In genomic region chr17:28967021-28967610, GRCm38 (mm10) we compare ENCODE assay signal across 16 mouse cellular contexts. TPM values are rescaled to one million over a fixed set of nuclear protein-coding genes. Genes with fewer than 3 reads are reported as not detected.
A peak's percentile ranks its signal among the peaks of the same experiment; 100 is the strongest.
DNase-seq lines count a peak whose midpoint lies in the region; ATAC-seq lines count a peak whose summit lies in the region.
"Had no signal": no experiment of that assay in that cellular context is flagged by ENCODE, and none has a peak within 500 bp of the region (broad histone marks: within the 10 kb centered on the region; RNA-seq: fewer than 3 reads in every experiment).

No protein-coding gene starts in this region.

- no peak overlapping the region for H3K9ac ChIP-seq in midbrain, embryonic 11.5 days (ENCODE audit: low read length)
- H3K9ac ChIP-seq in midbrain, embryonic 14.5 days (replicated peaks; ENCODE audit: low read length): no peak overlapping the region
- H3K9ac ChIP-seq: heart, embryonic 15.5 days; limb, embryonic 13.5 days; neural tube, embryonic 15.5 days had no signal

- H3K4me3 ChIP-seq in midbrain, embryonic 11.5 days (ENCODE audit: low read depth, low read length): no peak overlapping the region
- H3K4me3 ChIP-seq in midbrain, embryonic 14.5 days (replicated peaks; ENCODE audit: low read depth, low read length): no peak overlapping the region
- H3K4me3 ChIP-seq: heart, embryonic 15.5 days; limb, embryonic 13.5 days; midbrain, embryonic 10.5 days; neural tube, embryonic 15.5 days had no signal

- peak; percentile 75 for DNase-seq in midbrain, embryonic 11.5 days (ENCODE audit: low spot score, missing footprints)
- no peak for DNase-seq in midbrain, embryonic 14.5 days
- peak; percentile 49 for DNase-seq in naive thymus-derived CD4-positive, alpha-beta T cell, adult 2 months (ENCODE audit: low read depth)
- peak; percentile 45 for DNase-seq in thymus, postnatal 4 days
- no peak for DNase-seq in kidney, adult 11 months
- no peak for DNase-seq in urinary bladder, postnatal 10 days (ENCODE audit: low spot score)
- DNase-seq: gastrocnemius, postnatal 10 days; kidney, adult 18-20 months had no signal

- H3K27me3 ChIP-seq in midbrain, embryonic 11.5 days (ENCODE audit: control insufficient read depth, insufficient read depth, low read length): no peaks in the 10 kb centered on the region
- no peaks in the 10 kb centered on the region for H3K27me3 ChIP-seq in midbrain, embryonic 14.5 days (ENCODE audit: control insufficient read depth, insufficient read depth, low read length)
- H3K27me3 ChIP-seq: heart, embryonic 15.5 days; limb, embryonic 13.5 days; neural tube, embryonic 15.5 days had no signal

- no peak for ATAC-seq in midbrain, embryonic 11.5 days (ENCODE audit: low FRiP score)
- no peak for ATAC-seq in midbrain, embryonic 14.5 days (ENCODE audit: low FRiP score, low TSS enrichment)
- peak; percentile 82 for ATAC-seq in granulocyte monocyte progenitor cell, adult 5-6 weeks (replicated peaks; ENCODE audit: poor library complexity, severe bottlenecking)
- ATAC-seq in erythroid progenitor cell, adult 5-6 weeks (replicated peaks; ENCODE audit: low FRiP score, poor library complexity, severe bottlenecking): no peak

- WGBS in midbrain, embryonic 11.5 days: 85% methylated on average over 11 of the region's 11 CpGs
- WGBS in midbrain, embryonic 14.5 days: 85% methylated on average over 11 of the region's 11 CpGs

- H3K9me3 ChIP-seq in midbrain, embryonic 11.5 days (ENCODE audit: control insufficient read depth, low read length): no peaks in the 10 kb centered on the region
- H3K9me3 ChIP-seq in midbrain, embryonic 14.5 days (ENCODE audit: control insufficient read depth, low read length): no peaks in the 10 kb centered on the region
- H3K9me3 ChIP-seq: heart, embryonic 15.5 days; limb, embryonic 13.5 days; midbrain, embryonic 10.5 days; neural tube, embryonic 15.5 days had no signal

- peaks cover 41% of the 10 kb centered on the region for H3K36me3 ChIP-seq in midbrain, embryonic 11.5 days (ENCODE audit: control insufficient read depth, insufficient read depth, low read length)
- peaks cover 93% of the 10 kb centered on the region for H3K36me3 ChIP-seq in midbrain, embryonic 14.5 days (ENCODE audit: control insufficient read depth, insufficient read depth, low read length)

- H3K27ac ChIP-seq in midbrain, embryonic 11.5 days (ENCODE audit: low read depth, low read length): no peak overlapping the region
- no peak overlapping the region for H3K27ac ChIP-seq in midbrain, embryonic 14.5 days (replicated peaks; ENCODE audit: low read depth, low read length)
- H3K27ac ChIP-seq: heart, embryonic 15.5 days; limb, embryonic 13.5 days; midbrain, embryonic 10.5 days; neural tube, embryonic 15.5 days had no signal

- H3K4me2 ChIP-seq in midbrain, embryonic 11.5 days: no peak overlapping the region
- no peak overlapping the region for H3K4me2 ChIP-seq in midbrain, embryonic 14.5 days (ENCODE audit: low read length)
- H3K4me2 ChIP-seq: heart, embryonic 15.5 days; limb, embryonic 13.5 days; neural tube, embryonic 15.5 days had no signal

- no peaks in the 10 kb centered on the region for H3K4me1 ChIP-seq in midbrain, embryonic 11.5 days (ENCODE audit: control insufficient read depth, insufficient read depth, low read length)
- no peaks in the 10 kb centered on the region for H3K4me1 ChIP-seq in midbrain, embryonic 14.5 days (ENCODE audit: control insufficient read depth, insufficient read depth, low read length)
- H3K4me1 ChIP-seq: heart, embryonic 15.5 days; limb, embryonic 13.5 days; neural tube, embryonic 15.5 days had no signal

RNA-seq across cellular contexts. Expression of gene Kctd20, which starts 15.4 kb away (rescaled TPM):
- polyA plus RNA-seq in midbrain, embryonic 11.5 days (2014; fragmentation: Nextera tagmentation; extraction: Ambion mirVana): 92.4 and 97.4 TPM in 2 replicates
- 61.1 and 93.6 TPM in 2 replicates for polyA plus RNA-seq in midbrain, embryonic 14.5 days (2014; fragmentation: Nextera tagmentation; extraction: Ambion mirVana)
- total RNA-seq in granulocyte monocyte progenitor cell, adult 5-6 weeks (2014; fragmentation: Nextera tagmentation): 99.8 and 132 TPM in 2 replicates
- 146 and 162 TPM in 2 replicates for total RNA-seq in granulocyte monocyte progenitor cell, adult 5-6 weeks (2017)
- 63.1 and 88.4 TPM in 2 replicates for total RNA-seq in erythroid progenitor cell, adult 5-6 weeks (2015; ENCODE audit: low replicate concordance)
- 82.3 and 128 TPM in 2 replicates for total RNA-seq in erythroid progenitor cell, adult 5-6 weeks (2017; ENCODE audit: low replicate concordance)

RNA-seq across cellular contexts. Expression of gene Pxt1, which starts 23.5 kb away (rescaled TPM):
- not detected in 2 replicates for polyA plus RNA-seq in midbrain, embryonic 11.5 days (2014; fragmentation: Nextera tagmentation; extraction: Ambion mirVana)
- not detected in 2 replicates for polyA plus RNA-seq in midbrain, embryonic 14.5 days (2014; fragmentation: Nextera tagmentation; extraction: Ambion mirVana)
- total RNA-seq in granulocyte monocyte progenitor cell, adult 5-6 weeks (2014; fragmentation: Nextera tagmentation): not detected in 2 replicates
- not detected in 2 replicates for total RNA-seq in granulocyte monocyte progenitor cell, adult 5-6 weeks (2017)
- total RNA-seq in erythroid progenitor cell, adult 5-6 weeks (2015; ENCODE audit: low replicate concordance): 3.2 TPM in 1 of 2 replicates, not detected in the other
- not detected in 2 replicates for total RNA-seq in erythroid progenitor cell, adult 5-6 weeks (2017; ENCODE audit: low replicate concordance)
- total RNA-seq: gastrocnemius, postnatal 10 days; layer of hippocampus, postnatal 10 days; MEL had no signal
- polyA plus RNA-seq: heart, embryonic 15.5 days; limb, embryonic 13.5 days; midbrain, embryonic 10.5 days; neural tube, embryonic 15.5 days had no signal

RNA-seq across cellular contexts. Expression of gene Stk38, which starts 40.7 kb away (rescaled TPM):
- polyA plus RNA-seq in midbrain, embryonic 11.5 days (2014; fragmentation: Nextera tagmentation; extraction: Ambion mirVana): 130 and 139 TPM in 2 replicates
- 74.8 and 102 TPM in 2 replicates for polyA plus RNA-seq in midbrain, embryonic 14.5 days (2014; fragmentation: Nextera tagmentation; extraction: Ambion mirVana)
- total RNA-seq in granulocyte monocyte progenitor cell, adult 5-6 weeks (2014; fragmentation: Nextera tagmentation): 99.0 and 116 TPM in 2 replicates
- 51.6 and 58.2 TPM in 2 replicates for total RNA-seq in granulocyte monocyte progenitor cell, adult 5-6 weeks (2017)
- 112 and 129 TPM in 2 replicates for total RNA-seq in erythroid progenitor cell, adult 5-6 weeks (2015; ENCODE audit: low replicate concordance)
- 111 and 134 TPM in 2 replicates for total RNA-seq in erythroid progenitor cell, adult 5-6 weeks (2017; ENCODE audit: low replicate concordance)

RNA-seq across cellular contexts. Expression of gene 4930539E08Rik, which starts 52.0 kb away (rescaled TPM):
- polyA plus RNA-seq in midbrain, embryonic 11.5 days (2014; fragmentation: Nextera tagmentation; extraction: Ambion mirVana): 0.10 TPM in 1 of 2 replicates, not detected in the other
- polyA plus RNA-seq in midbrain, embryonic 14.5 days (2014; fragmentation: Nextera tagmentation; extraction: Ambion mirVana): 1.0 and 1.2 TPM in 2 replicates
- total RNA-seq in granulocyte monocyte progenitor cell, adult 5-6 weeks (2014; fragmentation: Nextera tagmentation): 1.8 and 2.6 TPM in 2 replicates
- 1.2 and 1.5 TPM in 2 replicates for total RNA-seq in granulocyte monocyte progenitor cell, adult 5-6 weeks (2017)
- total RNA-seq in erythroid progenitor cell, adult 5-6 weeks (2015; ENCODE audit: low replicate concordance): not detected in 2 replicates
- not detected in 2 replicates for total RNA-seq in erythroid progenitor cell, adult 5-6 weeks (2017; ENCODE audit: low replicate concordance)

Comparison
In these comparisons a context has a peak if more than half of its experiments do, and no peak if none do; other contexts are left out.
1. DNase-seq: peak in midbrain, embryonic 11.5 days (single experiment), naive thymus-derived CD4-positive, alpha-beta T cell, adult 2 months (single experiment) and thymus, postnatal 4 days (single experiment); none in midbrain, embryonic 14.5 days (single experiment), kidney, adult 11 months (single experiment) and urinary bladder, postnatal 10 days (single experiment).